Mouse (Mus musculus): ENCODE data around the gene Mr1. TPM values are rescaled to one million over a fixed set of nuclear protein-coding genes. Genes with fewer than 3 reads are reported as not detected.

The Mr1 gene
- polyA plus RNA-seq, 1 experiment from 2014 or later: 0.71 TPM

Other genes starting within 250 kb of the Mr1 start
- 7.2 and 9.4 TPM in 2 replicates for gene Ier5, start 47.2 kb downstream of the Mr1 start, polyA plus RNA-seq (2015; fragmentation: Nextera tagmentation; extraction: Ambion mirVana)
- gene Stx6, start 11.9 kb upstream of the Mr1 start, polyA plus RNA-seq (2015; fragmentation: Nextera tagmentation; extraction: Ambion mirVana): 114 and 118 TPM in 2 replicates
- 4.0 and 4.3 TPM in 2 replicates for gene BC034090, start 97.6 kb upstream of the Mr1 start, polyA plus RNA-seq (2015; fragmentation: Nextera tagmentation; extraction: Ambion mirVana)

Data from midbrain, embryonic 15.5 days (tissue).